Mouse (Mus musculus): ENCODE data around the gene Cdk6. TPM values are rescaled to one million over a fixed set of nuclear protein-coding genes. Genes with fewer than 3 reads are reported as not detected.

Gene Cdk6
- polyA plus RNA-seq, 1 experiment = 30.9 TPM

- Histone ChIP-seq H3K4me3 (ENCODE audit: insufficient read depth, poor library complexity, severe bottlenecking) (no peak overlapping the region), H3K79me2 (ENCODE audit: control insufficient read depth, insufficient read depth) (peaks cover 68% of the 10 kb centered on the region), H3K27me3 (ENCODE audit: control insufficient read depth, insufficient read depth, insufficient read length) (no peaks in the 10 kb centered on the region), H3ac (ENCODE audit: control insufficient read depth, insufficient read length, low read depth) (no peak overlapping the region), H3K36me3 (ENCODE audit: control insufficient read depth, insufficient read depth) (peaks cover 35% of the 10 kb centered on the region), H3K79me3 (ENCODE audit: low read depth) (peaks cover 26% of the 10 kb centered on the region)
- TF ChIP-seq CTCF (IDR thresholded peaks at IDR 0.05; ENCODE audit: control insufficient read depth, insufficient read depth, insufficient read length) (no peak), MAX (IDR thresholded peaks at IDR 0.05) (no peak), MYOG (IDR thresholded peaks at IDR 0.05; ENCODE audit: control insufficient read depth, extremely low read depth, insufficient read length) (no peak), FOSL1 (IDR thresholded peaks at IDR 0.05; ENCODE audit: insufficient read depth, low read length, poor library complexity, severe bottlenecking) (no peak), CEBPB (IDR thresholded peaks at IDR 0.05; ENCODE audit: low read depth) (no peak), USF1 (IDR thresholded peaks at IDR 0.05; ENCODE audit: low read depth) (no peak), MYOD1 (IDR thresholded peaks at IDR 0.05; ENCODE audit: control insufficient read depth, insufficient read length, low read depth) (no peak)
Observed at GRCm38 (mm10) chr5:3508480-3509381, 167.4 kb downstream of the Cdk6 start.

- Histone ChIP-seq H3K36me3 (ENCODE audit: control insufficient read depth, insufficient read depth) (peaks cover 38% of the 10 kb centered on the region), H3ac (ENCODE audit: control insufficient read depth, insufficient read length, low read depth) (no peak overlapping the region), H3K79me3 (ENCODE audit: low read depth) (peaks cover 22% of the 10 kb centered on the region), H3K4me3 (ENCODE audit: insufficient read depth, poor library complexity, severe bottlenecking) (no peak overlapping the region), H3K79me2 (ENCODE audit: control insufficient read depth, insufficient read depth) (peaks cover 60% of the 10 kb centered on the region), H3K27me3 (ENCODE audit: control insufficient read depth, insufficient read depth, insufficient read length) (no peaks in the 10 kb centered on the region)
- TF ChIP-seq FOSL1 (IDR thresholded peaks at IDR 0.05; ENCODE audit: insufficient read depth, low read length, poor library complexity, severe bottlenecking) (no peak), MAX (IDR thresholded peaks at IDR 0.05) (no peak), CTCF (IDR thresholded peaks at IDR 0.05; ENCODE audit: control insufficient read depth, insufficient read depth, insufficient read length) (no peak), USF1 (IDR thresholded peaks at IDR 0.05; ENCODE audit: low read depth) (no peak), MYOG (IDR thresholded peaks at IDR 0.05; ENCODE audit: control insufficient read depth, extremely low read depth, insufficient read length) (no peak), MYOD1 (IDR thresholded peaks at IDR 0.05; ENCODE audit: control insufficient read depth, insufficient read length, low read depth) (no peak), CEBPB (IDR thresholded peaks at IDR 0.05; ENCODE audit: low read depth) (no peak)
Observed at GRCm38 (mm10) chr5:3509503-3509902, 168.2 kb downstream of the Cdk6 start.

GRCm38 (mm10) chr5:3511097-3511795 lies 170.0 kb downstream of the Cdk6 start:
- Histone ChIP-seq H3K4me3 (ENCODE audit: insufficient read depth, poor library complexity, severe bottlenecking) (no peak overlapping the region), H3ac (ENCODE audit: control insufficient read depth, insufficient read length, low read depth) (no peak overlapping the region), H3K79me3 (ENCODE audit: low read depth) (peaks cover 16% of the 10 kb centered on the region), H3K79me2 (ENCODE audit: control insufficient read depth, insufficient read depth) (peaks cover 44% of the 10 kb centered on the region), H3K36me3 (ENCODE audit: control insufficient read depth, insufficient read depth) (peaks cover 36% of the 10 kb centered on the region), H3K27me3 (ENCODE audit: control insufficient read depth, insufficient read depth, insufficient read length) (no peaks in the 10 kb centered on the region)
- no peak for TF ChIP-seq USF1 (IDR thresholded peaks at IDR 0.05; ENCODE audit: low read depth)
- TF ChIP-seq FOSL1 (IDR thresholded peaks at IDR 0.05; ENCODE audit: insufficient read depth, low read length, poor library complexity, severe bottlenecking) = no peak
- TF ChIP-seq MYOG (IDR thresholded peaks at IDR 0.05; ENCODE audit: control insufficient read depth, extremely low read depth, insufficient read length) = no peak
- no peak for TF ChIP-seq CEBPB (IDR thresholded peaks at IDR 0.05; ENCODE audit: low read depth)
- TF ChIP-seq CTCF (IDR thresholded peaks at IDR 0.05; ENCODE audit: control insufficient read depth, insufficient read depth, insufficient read length) = no peak
- no peak for TF ChIP-seq MAX (IDR thresholded peaks at IDR 0.05)
- TF ChIP-seq MYOD1 (IDR thresholded peaks at IDR 0.05; ENCODE audit: control insufficient read depth, insufficient read length, low read depth) = no peak

- no peaks in the 10 kb centered on the region for H3K27me3 ChIP-seq (ENCODE audit: control insufficient read depth, insufficient read depth, insufficient read length)
- H3K79me2 ChIP-seq (ENCODE audit: control insufficient read depth, insufficient read depth) = peaks cover 30% of the 10 kb centered on the region
- H3K4me3 ChIP-seq (ENCODE audit: insufficient read depth, poor library complexity, severe bottlenecking) = no peak overlapping the region
- no peak overlapping the region for H3ac ChIP-seq (ENCODE audit: control insufficient read depth, insufficient read length, low read depth)
- H3K36me3 ChIP-seq (ENCODE audit: control insufficient read depth, insufficient read depth) = peaks cover 47% of the 10 kb centered on the region
- peaks cover 7% of the 10 kb centered on the region for H3K79me3 ChIP-seq (ENCODE audit: low read depth)
- TF ChIP-seq CTCF (IDR thresholded peaks at IDR 0.05; ENCODE audit: control insufficient read depth, insufficient read depth, insufficient read length) (no peak), MAX (IDR thresholded peaks at IDR 0.05) (no peak), MYOG (IDR thresholded peaks at IDR 0.05; ENCODE audit: control insufficient read depth, extremely low read depth, insufficient read length) (no peak), USF1 (IDR thresholded peaks at IDR 0.05; ENCODE audit: low read depth) (no peak), CEBPB (IDR thresholded peaks at IDR 0.05; ENCODE audit: low read depth) (no peak), MYOD1 (IDR thresholded peaks at IDR 0.05; ENCODE audit: control insufficient read depth, insufficient read length, low read depth) (no peak), FOSL1 (IDR thresholded peaks at IDR 0.05; ENCODE audit: insufficient read depth, low read length, poor library complexity, severe bottlenecking) (no peak)
Observed at GRCm38 (mm10) chr5:3512584-3512983, 171.3 kb downstream of the Cdk6 start.

GRCm38 (mm10) chr5:3514901-3515311 lies 173.6 kb downstream of the Cdk6 start:
- no peak overlapping the region for H3ac ChIP-seq (ENCODE audit: control insufficient read depth, insufficient read length, low read depth)
- H3K79me2 ChIP-seq (ENCODE audit: control insufficient read depth, insufficient read depth) = peaks cover 10% of the 10 kb centered on the region
- no peak overlapping the region for H3K4me3 ChIP-seq (ENCODE audit: insufficient read depth, poor library complexity, severe bottlenecking)
- no peak for TF ChIP-seq MAX (IDR thresholded peaks at IDR 0.05)
- no peak for TF ChIP-seq CEBPB (IDR thresholded peaks at IDR 0.05; ENCODE audit: low read depth)
- TF ChIP-seq MYOD1 (IDR thresholded peaks at IDR 0.05; ENCODE audit: control insufficient read depth, insufficient read length, low read depth) = no peak
- H3K36me3 ChIP-seq (ENCODE audit: control insufficient read depth, insufficient read depth) = peaks cover 63% of the 10 kb centered on the region
- no peaks in the 10 kb centered on the region for H3K27me3 ChIP-seq (ENCODE audit: control insufficient read depth, insufficient read depth, insufficient read length)
- peaks cover 5% of the 10 kb centered on the region for H3K79me3 ChIP-seq (ENCODE audit: low read depth)
